Mouse (Mus musculus) lung, postnatal 14 days (tissue): ENCODE results near the gene Fam92b.

Experiments used
- DNase-seq: peaks from one replicate; pipeline ENCODE4 v3.0.0; 2021

The Fam92b gene

GRCm38 (mm10) chr8:120146051-120146450 is 31.2 kb downstream of the Fam92b start:
- no peak for DNase-seq

DNA sequence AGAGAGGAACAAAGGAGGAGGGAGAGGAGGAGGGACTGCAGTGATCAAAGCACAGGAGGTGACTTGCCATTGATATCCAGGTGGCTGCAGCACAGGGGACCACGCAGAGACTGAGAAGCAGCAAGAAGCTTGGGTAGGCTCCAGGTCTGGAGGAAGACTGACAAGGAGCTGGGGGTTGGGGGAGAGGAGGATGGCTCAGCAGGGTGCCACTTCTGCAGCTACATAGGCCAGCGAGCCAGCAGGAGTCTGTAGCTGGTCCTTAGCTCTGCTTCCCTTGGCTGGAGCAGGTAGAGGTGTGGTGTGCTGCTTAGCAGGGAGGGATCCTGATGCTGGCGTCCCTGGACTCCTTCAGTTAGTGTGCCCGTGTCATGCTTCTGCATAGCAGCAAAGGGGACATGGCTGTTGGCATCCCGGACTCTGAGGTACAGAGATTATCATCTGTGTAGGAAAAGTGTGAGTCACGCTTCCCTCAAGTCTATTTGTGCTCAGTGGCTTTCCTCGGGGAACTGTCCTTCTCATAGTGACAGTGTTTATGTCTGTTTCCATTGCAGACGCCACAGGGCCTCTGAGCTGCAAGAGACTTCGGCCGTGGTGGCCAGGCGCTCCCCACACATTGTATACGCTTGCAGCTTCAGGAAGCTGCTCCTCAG is 32.5 kb downstream of the Fam92b start:
- peak; percentile 53 for DNase-seq

GRCm38 (mm10) chr8:120143911-120144651 is 33.2 kb downstream of the Fam92b start:
- no peak for DNase-seq

- no peak for DNase-seq
These were observed 36.5 kb downstream of the Fam92b start for GRCm38 (mm10) chr8:120140769-120141168.

DNA sequence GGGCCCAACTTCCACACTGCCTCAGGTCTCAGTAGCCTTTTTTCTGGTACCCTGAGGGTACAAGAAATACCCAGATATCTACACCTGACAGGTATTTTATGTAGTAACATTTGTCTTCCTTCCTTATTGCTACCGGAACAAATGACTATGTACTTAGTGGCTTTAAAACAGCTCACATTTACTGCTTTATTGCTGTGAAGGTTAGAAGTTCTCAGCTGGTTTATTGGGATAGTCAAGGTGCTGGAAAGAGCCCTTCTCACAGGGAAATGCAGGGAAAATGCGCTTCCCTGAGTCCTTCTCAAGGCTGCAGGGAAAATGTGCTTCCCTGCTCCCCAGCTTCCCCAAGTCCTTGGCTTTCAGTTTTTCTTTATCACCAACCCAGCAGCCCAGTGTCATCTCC is 38.3 kb downstream of the Fam92b start:
- no peak for DNase-seq

GRCm38 (mm10) chr8:120136618-120137017 is 40.6 kb downstream of the Fam92b start:
- no peak for DNase-seq

GRCm38 (mm10) chr8:120135687-120136086 is 41.6 kb downstream of the Fam92b start:
- DNase-seq: no peak

GRCm38 (mm10) chr8:120133169-120133568 is 44.1 kb downstream of the Fam92b start:
- DNase-seq: no peak

GRCm38 (mm10) chr8:120131158-120131557 is 46.1 kb downstream of the Fam92b start:
- DNase-seq: no peak

GRCm38 (mm10) chr8:120129547-120129946 is 47.7 kb downstream of the Fam92b start:
- DNase-seq: no peak

GRCm38 (mm10) chr8:120126357-120127161 is 50.7 kb downstream of the Fam92b start:
- DNase-seq: peak; percentile 32

DNA sequence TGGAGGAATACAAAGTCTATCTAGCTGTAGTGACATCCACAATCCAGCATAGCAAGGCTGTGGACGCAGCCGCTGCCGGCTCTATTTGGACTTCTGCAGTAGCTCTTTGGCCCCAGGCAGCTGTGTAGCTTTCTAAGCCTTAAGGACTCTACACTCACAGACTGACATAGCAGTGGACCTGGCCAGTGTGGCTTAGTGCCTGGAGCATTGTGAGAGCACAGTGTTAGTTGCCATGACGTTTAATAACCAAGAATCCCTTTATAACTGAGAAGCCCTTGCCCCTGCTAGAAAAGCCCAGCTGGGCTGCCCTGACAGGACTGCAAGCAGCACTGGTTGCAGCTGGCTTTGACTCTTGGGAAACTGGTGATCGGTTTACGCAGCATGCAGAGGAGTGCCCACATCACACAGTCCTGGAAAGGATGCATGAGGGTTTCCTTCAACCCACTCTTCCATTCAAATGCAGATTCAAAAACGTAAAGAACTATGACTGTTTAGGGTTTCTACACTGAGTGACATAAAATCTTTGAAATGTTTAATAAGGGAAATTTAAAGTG is 52.4 kb downstream of the Fam92b start:
- no peak for DNase-seq

DNA sequence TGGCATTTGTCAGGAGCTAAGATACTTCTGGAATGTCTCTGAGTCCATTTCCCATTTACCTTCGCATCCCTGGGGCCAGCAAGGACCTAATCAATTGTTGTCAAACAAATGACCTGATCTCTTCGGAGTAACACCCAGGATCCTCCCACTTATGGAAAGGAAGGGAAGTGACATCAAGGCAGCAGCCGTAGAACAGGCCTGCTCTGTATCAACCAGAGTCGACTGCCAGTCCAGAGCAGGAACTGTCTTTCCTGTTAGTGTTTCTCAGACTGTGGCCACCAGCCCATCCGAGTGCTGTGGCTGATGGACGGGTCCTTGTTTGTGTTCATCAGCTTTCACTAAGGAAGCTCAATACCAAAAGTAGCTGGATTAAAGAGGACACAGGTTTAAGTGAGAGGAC is 53.0 kb downstream of the Fam92b start:
- peak; percentile 35 for DNase-seq

DNA sequence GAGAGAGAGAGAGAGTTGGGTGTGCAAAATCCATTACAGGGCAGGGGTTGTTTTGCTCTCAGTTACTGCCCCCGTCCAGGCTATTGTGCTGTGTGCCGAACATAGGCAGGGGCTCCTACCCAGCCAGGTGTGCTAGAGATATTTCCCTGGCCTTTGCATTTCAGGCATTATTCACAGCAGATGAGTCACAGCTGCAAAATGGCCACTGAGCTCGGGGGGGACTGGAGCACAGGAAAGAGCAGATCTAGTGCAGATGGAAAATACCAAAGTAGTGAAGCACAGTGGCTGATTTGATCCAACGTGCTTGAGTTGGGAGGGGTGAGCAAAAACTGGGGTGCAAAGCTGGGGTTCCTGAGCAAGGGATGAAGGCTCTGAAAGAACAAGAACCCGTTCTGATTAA is 56.3 kb downstream of the Fam92b start:
- no peak for DNase-seq

DNA sequence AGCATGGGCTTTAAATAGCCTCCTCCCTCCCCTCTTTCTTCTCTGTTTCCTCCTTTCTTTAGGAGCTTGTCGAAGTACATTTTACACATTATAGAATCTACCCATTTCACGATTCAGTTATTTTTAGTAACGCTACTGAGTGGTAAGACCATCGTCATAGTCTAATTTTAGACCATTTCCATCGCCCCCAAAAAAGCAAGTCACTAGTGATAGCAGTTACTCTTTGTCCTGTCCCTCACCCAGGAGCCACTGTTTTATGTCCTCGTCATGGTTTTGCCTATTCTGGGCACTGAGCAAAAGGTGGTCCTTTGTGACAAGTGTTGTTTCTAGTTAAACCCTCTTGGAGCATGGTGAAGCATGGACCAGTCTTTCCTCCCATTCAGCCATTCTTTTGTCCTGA is 57.3 kb downstream of the Fam92b start:
- no peak for DNase-seq

DNA sequence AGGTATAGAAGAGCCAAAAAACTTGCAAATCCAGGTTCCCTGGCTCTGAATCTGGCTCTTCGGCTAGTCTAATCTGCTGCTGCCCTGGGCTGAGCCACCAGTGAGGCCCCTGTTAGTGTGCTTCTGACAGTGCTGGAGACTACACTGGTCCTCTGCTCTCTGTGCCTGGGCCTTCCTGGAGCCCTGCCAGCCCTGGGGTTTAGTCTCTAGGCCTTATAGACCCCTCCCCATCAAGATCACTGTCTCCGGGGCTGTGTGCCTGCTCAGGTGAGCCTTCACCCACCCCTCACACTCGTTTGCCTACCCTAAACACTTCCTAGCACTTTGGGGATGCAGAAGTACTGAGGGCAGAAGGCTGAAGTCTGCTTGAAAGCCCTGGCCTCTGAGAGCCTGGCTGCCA is 57.8 kb downstream of the Fam92b start:
- no peak for DNase-seq

DNA sequence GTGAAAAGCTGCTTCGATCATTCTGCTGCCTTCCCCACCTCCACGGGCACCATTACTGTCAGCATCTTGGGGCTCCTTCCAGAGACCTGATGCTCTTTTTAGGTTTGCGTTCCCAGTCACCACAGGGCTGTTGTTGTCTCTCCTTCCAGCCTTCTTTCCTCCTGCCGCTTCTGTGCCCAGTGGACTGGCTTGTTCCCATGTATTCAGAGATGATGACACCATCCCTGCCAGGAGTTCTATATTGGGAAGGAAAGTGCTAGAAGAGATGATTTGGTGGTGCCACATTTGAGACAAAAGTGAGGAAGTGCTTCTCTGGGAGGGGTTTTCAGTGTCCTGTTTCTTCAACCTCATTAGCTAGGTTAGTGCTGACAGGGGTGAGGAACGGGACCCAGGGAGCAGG is 58.4 kb downstream of the Fam92b start:
- DNase-seq: no peak

- peak; percentile 37 for DNase-seq
These were observed 59.1 kb downstream of the Fam92b start for GRCm38 (mm10) chr8:120118162-120118561.

- DNase-seq: no peak
These were observed 60.7 kb downstream of the Fam92b start for GRCm38 (mm10) chr8:120116600-120116999.
